Mouse (Mus musculus) erythroid progenitor cell, adult 5-6 weeks (primary cell): ENCODE data around the gene Nubp2. TPM values are rescaled to one million over a fixed set of nuclear protein-coding genes. Genes with fewer than 3 reads are reported as not detected.

Experiments
- ATAC-seq: replicated peaks from 2 replicates; pipeline ENCODE4 v1.8.0; 2016; ENCODE audit warnings: moderate number of reproducible peaks, mild to moderate bottlenecking, moderate TSS enrichment, inconsistent platforms; ENCODE audit not compliant: poor library complexity, low FRiP score, severe bottlenecking
- total RNA-seq, 2 experiments: library from RNA; stranded (forward) in 1 of 2; stranded (reverse) in 1 of 2; fragments of 150-400 nt in 1 of 2; fragments of 186-747, 209-891 nt in 1 of 2; gene quantifications; 2 replicates each; pipeline versions ENCODE4 v1.2.3 to v1.2.4; 2015 to 2017; ENCODE audit warnings: low replicate concordance in 2 of 2

Nubp2 gene
- total RNA-seq (2015; ENCODE audit: low replicate concordance) = 31.9 and 50.8 TPM in 2 replicates
- 35.0 and 44.1 TPM in 2 replicates for total RNA-seq (2017; ENCODE audit: low replicate concordance)

DNA sequence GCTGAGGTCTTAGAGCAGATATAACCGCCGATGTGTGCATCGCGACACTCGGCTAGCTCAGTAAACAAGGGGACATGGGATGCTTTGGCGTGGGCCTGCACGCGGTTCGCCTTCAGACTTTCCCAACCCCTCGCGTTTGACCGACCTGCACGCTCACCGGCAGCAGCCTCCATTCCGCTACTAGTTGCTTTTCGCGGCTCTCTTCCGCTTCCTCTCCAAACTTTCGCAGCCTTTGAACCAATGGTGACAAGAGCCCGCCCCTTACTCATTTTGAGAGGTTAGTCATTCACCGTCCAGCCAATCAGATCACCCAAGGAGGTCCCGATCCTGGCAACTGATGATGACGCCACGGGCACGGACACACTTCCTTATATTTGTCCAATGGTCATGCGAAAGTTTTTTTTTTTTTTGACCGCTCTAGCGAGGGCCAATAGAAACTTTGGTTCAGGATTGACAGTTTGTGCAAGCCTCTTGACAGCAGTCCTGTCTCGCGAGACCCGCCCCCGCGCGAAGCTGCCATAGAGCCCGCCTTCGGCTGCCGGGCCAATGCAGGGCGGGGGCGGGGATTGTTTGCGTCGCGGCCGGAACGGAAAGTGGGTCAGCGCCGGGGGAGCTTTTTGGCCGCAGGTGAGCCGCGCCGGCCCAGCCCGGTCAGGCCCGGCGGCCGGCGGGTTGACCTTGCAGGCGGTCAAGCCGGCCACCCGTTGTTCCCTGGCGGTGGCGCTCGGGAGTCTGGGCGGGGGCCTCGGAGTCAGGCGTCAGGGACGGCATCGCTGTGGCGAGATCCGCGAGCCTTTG is at the start of gene Nubp2, which contains the start of gene Spsb3:
Gene Nubp2 (minus strand): TSS at position 216 of the 798 bp plus-strand sequence.
Gene Spsb3 (plus strand): TSS at position 510 of the 798 bp plus-strand sequence.
- peak; percentile 90 for ATAC-seq

DNA sequence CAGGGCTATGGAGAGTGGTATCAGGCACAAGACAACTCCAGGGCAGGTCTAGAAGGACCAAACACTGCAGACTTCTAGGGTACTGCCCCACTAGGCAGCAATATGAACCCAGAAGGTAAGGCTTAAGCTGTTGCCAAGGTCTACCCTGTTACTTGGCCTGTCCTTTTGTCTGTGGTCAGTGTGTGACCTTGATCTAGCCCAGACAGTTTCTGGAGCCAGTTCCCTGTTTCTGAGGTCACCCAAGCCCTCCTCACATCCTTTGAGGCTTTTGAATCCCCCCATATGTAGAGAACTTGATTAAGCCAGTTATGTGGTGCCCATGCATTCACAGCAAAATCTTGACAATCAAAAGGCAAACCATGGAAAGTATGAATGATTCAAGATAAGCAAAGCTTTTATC is 49.5 kb upstream of the Nubp2 start:
- no peak for ATAC-seq

DNA sequence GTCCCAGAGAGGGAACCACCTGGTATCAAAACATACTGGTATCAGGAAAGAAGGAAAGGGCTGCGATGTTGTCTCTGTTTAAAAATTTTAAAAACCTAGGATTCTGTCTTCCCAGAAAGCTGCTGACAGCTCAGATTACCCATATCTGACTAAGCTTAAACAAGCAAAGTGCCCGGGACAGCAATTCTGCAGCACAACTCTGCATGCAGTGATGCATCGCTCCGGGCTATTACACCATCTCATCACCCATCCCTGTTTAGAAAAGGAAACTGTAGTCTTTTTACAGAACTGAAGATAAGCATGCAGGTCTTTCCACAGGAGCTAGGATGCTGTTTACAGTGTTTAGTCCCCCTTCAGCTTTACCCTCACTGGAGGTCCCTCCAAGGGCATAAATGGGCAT is 48.8 kb upstream of the Nubp2 start:
- no peak for ATAC-seq

DNA sequence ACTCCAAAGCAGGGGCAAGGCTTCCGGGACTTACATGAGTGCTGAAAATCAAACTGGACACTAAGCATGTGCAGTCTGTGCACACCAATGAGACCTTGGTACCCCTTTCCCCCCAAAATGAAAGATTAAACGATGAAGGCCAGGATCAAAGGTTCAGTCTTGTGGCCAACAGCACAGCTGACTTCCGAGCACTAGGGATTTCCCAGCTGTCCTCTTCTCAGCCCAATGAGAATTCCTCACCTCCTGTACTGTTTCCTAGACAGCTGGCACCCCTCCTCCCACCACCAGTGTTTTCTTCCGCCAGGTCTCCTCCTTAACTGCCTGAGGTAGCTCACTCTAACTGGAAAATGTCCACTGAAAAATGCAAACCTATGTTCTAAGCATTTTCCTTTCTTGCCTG is 47.0 kb upstream of the Nubp2 start:
- no peak for ATAC-seq

DNA sequence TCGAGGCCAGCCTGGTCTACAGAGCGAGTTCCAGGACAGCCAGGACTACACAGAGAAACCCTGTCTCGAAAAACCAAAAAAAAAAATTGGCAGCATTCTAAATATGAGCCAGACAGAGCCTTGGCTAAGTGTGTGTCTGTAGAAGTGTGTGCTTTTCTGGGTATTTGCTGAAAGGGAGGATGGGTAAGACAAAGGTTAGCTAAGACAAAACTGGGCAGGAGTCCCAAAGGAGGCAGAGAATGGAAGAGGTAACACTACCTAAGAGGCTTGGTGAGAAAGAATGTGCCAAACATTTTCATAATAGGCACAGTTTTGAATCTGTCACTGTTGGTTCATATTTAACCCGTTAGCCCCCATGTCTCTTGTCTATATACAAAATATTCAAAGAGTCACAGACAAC is 46.3 kb upstream of the Nubp2 start:
- no peak for ATAC-seq

DNA sequence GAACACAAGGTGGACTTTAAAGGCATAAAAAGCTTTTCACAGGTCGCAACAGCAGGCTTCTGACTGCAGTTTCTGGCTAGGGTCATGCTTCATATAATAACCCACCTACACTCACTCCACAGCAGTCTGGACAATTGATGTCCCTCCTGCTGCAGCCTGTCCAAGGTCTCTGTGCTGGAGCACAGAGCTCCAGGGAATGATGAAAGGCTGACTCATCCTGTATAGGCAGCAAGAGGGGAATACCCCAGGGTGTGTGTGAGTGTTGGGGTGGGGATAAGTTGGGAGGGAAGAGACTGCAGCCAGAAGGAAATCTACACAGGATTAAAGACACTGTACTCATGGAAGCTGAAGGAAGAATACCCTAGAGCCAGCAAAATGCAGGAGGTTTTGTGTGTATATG is 43.4 kb upstream of the Nubp2 start:
- ATAC-seq = no peak

DNA sequence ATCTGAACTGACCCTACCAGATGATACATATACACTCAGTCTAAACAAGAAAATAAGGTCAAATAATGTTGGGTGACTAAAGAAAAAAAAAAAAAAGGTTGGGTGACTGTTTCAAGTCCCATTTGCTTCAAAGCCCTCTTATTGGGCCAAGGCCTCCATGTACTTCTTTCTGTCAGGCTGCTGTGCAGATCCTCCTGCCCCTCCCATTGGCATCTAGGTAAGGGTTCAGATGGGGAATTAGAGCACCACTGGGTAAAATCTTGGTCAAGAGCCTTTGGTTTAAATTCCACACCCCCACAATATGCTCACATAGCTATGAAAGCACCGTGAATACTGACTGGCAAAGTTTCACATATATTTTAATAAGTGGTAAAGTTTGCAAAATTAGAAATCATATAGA is 37.1 kb upstream of the Nubp2 start:
- no peak for ATAC-seq

DNA sequence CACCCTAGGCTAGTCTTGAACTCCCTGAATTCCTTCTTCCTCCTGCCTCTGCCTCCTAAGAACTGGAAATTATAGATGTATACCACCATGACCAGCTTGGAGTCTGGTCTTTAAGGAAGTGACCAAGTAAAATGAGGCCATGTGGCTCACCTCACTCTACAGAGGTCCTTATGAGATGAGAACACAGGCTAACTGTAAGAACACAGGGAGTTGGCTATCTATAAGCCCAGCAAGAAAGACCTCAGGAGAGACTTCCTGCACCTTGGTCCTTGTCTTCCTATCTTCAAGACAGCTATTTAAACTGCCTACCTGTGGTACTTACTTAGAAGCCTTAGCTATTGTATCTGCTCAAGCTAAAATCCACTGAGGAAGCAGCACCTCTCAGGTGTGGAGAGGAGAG is 27.8 kb upstream of the Nubp2 start:
- ATAC-seq = no peak

DNA sequence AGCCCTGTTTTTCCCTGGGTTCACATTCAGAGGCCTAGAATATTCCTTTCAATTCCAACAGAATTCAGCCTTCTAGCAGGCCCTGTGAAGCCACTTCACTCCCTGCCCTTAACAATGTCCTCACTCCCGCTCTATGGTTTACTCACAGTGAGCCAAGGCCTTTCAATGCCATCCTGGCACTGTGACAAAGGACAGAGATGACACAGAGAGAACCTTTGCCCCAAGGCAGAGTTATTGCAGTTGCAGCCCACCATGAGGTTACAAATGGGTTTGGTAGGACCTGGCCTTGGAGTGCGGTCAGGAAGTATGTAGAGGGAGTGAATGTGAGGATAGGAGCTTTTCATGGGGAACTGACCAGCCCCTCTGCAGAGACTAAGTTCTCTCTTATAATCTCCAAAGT is 21.4 kb upstream of the Nubp2 start:
- ATAC-seq = no peak

DNA sequence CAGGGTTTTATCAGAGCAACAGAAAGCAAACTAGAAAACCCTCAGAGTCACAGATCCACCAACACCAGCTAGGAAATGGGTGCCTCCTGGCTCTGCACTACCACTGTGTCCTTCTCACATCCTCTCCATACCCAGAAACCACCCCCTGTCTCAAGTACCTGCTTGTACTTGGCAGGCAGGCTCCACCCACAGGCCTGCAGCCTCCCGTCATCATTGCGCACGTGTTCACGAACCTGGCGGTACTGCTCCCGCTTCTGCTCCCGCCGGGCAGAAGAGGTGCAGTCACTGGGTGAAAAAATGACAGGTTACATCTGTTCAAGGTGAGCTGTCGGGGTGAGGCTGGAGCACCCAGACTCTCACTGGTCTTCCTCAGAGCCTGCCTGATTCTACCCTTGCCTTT is 17.6 kb upstream of the Nubp2 start:
- no peak for ATAC-seq

DNA sequence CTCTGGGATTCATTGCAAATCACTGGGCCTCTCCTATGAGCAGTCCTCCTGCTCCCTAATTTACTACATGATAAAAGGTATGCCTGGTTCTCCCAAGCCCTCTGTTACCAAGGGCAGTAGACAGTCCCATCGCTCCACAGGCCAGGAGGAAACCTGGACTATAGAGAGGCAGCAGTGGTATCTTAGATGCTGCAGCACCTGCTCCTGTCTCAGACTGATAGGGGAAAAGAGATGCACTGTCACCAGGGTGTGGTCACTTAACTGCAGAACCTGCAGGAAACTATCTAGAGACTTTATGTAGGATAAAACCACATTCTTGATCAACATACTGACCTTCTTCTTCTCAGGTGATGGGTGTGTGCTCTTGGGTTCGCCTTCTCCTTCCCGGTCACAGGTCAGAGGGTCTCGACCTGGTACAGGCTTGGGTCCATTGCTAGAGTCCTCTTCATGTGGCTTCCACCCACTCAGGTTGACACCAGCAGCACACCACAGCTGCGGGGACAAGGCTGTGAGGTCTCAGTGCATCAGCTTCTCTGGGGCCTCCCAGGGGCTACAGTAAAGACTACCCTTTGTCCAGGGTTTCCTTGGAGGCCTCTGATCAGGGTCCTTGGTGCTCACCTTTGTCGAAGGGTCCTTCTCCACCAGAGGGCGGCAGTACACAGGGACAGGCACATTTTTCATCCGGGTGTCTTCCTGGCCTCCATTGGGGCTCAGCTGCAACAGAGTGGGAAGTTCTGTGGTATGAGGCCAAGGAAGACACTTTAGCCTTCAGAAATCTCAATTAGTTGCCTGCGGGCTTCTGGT is 16.7 kb upstream of the Nubp2 start:
- peak; percentile 88 for ATAC-seq

DNA sequence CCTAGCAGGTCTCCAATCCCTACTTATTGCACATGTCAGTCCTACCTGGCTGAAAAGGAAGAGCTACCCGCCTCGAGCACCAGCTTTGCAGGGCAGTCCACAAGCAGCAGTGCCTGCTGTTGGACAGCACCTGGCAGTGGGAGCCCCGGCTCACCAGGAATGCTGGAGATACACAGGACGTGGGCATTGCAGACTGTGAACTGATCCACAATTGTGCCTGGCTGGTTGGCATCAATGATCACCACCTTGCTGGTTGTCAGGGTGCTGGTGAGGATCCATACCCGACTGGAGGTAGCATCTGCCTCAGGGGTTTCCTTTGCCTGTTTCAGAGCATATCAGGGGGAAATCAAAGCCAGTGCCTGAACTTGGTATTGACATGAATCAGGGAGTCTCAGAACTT is 16.0 kb upstream of the Nubp2 start:
- no peak; the same call in 1 of the 2 replicates for ATAC-seq

DNA sequence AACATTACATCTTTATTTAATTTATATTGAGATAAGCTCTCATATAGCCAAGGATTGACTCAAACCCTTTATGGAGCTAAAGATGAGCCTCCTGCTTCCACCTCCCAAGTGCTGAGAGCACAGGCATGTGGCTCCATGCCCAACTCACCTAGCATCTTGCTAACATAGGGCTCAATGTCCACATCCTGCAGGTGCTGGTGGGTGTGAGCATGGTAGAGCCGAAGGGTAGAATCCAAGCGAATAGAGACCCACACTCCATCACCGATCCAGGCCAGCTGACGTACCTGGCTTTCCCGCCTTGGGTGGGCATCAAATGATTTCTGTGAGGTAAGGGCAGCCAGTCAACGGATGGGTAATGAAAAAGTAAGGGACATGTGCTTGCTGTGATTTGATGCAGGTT is 13.9 kb upstream of the Nubp2 start:
- no peak for ATAC-seq

DNA sequence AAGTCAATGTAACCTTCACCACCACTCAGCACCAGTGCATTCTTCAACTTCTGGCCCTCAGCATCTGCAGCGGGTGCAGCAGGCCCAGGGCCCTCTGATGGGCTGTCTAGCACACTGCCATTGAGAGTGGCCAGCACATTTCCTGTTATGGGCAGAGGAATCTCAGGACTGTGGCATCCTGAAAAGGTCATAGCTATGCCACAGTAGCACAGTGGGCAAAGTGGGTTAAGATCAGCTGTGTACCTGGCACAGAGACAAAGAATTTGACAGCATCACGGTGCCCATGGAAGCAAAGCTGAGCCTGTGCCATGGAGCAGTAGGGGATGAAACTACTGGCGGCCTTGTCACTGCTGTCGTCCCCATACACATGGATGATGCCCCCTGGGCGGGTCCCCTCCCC is 13.0 kb upstream of the Nubp2 start:
- no peak for ATAC-seq

DNA sequence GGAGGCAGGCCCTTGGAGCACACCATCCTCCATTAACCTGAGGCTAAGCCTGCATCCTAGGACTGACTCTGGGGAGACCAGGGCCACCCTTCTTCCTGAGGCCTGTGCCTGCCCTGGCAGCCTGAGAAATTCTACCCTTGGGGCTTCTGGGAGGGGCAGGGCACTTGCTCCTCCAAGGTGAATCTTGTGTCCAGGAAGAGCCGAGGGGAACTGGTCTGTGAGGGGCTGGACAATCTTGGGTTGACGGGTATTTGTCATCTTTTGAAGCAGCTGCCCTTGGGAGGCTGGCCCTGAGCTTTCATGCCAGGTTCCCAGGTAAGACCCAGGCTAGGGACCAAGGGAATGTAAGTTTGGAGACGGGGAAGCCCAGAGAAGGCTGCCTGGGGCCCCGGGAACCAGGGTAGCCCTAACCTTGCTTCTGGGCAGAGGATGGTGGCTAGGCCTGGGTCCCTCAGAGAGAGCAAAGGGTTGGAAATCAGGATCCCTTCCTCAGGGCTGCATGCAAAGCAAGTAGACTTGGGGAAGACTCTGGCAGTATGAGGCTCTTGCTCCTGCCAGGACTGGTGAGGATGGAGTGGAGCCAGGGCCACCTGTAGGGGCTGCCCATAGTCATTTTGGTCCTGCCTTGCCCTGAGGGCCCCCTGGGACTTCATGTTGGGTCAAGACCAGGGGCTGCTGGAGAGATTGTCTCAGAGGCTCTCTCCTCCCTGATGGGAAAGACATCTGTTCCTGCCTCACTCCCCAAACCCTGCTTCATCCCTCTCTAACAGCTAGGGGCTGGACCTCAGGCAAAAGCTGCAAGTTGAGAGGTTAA is 12.1 kb upstream of the Nubp2 start:
- ATAC-seq = no peak

DNA sequence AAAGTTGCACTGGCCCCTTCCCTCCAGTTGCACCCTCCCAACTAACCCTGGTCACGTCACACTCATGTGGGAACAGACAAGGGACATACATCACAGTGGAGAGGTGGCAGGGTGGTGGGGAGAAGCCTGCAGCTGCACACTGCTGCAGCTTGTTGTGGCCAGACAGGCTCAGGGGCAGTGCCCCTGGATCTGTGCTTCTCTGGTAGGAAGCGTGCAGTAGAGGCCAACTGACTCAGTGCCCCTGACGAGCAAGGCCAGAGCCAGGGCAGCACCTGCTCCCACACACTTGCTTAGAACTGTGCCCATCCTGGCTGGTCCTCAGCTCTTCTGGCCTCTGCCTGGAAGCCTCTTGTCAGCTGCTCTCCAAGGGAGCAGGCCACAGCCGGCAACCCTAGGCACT is 11.5 kb upstream of the Nubp2 start:
- ATAC-seq = no peak

DNA sequence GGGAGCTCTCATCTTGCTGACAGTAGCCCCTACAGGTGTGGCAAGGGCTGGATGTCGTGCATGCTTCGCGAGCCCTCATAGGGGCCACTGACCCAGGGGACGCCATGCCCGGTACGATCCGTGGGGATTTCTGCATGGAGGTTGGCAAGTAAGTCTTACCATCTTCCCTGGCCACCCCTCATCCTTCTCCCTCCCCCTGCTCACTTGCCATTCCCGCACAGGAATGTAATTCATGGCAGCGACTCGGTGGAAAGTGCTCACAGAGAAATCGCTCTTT is 10.8 kb upstream of the Nubp2 start:
- no peak for ATAC-seq

DNA sequence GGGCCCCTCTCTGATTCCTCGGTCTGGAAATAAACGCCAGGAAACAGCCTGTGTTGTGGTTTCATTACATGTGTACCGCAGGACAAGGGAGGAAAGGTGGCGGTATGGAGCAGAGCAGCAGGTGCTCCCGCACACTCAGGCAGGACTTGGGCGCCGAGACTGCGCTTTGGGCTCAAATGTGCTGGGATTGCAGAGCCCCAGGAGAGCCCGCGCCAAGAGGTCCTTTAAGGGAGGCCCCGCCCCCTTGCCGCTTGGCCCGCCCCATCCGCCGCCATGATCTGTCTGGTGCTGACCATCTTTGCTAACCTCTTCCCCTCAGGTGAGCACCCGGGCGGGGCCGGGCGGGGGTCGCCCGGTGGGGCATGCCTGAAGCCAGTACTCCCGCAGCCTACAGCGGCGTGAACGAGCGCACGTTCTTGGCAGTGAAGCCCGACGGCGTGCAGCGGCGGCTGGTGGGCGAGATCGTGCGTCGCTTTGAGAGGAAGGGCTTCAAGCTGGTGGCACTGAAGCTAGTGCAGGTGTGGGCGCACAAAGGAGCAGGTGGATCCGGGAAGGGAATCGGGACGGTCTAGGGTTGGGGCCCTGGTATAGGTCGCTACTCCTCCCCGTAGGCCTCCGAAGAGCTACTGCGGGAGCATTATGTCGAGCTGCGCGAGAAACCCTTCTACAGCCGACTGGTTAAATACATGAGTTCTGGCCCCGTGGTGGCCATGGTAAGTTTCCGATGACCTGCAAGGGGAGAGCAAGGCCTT is 10.3 kb upstream of the Nubp2 start, which contains the start of gene Nme3:
Gene Nme3 (plus strand): TSS at position 260 of the 752 bp plus-strand sequence.
- peak; percentile 69 for ATAC-seq

DNA sequence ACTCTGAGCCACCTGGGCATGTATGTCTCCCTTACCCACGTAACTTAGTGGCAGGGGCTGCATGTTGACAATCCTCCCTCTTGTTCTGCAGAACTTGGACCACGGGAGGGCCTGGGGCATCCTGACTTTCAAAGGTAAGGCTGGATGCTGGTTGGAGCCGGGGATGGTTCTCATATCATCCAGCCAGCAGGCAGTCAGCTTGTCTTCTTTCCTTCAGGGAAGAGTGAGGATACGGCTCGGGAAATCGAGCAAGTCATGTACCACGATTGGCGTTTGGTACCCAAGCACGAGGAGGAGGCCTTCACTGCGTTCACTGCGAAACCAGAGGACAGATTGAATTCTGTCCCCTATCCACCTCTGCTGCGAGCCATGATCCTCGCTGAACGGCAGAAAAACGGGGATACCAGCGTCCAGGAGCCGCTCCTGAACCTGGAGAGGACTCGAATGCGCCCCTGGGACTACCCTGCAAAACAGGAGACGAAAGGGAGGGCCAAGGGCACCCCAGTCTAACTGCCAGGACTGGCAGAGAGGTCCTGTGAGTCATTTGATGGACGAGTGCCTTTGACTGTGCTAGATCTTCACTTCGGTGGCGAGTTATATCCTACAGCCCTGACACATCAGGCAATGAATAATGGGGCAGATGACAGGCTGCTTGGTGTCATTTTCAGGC is 9.6 kb upstream of the Nubp2 start:
- 0 out of 2 replicates have a peak, but pooled peaks have one; percentile 18 for ATAC-seq
